Mouse (Mus musculus) frontal cortex, postnatal 10 days (tissue): ENCODE data around the gene Srxn1.
"Not testable (repeated sequence)": the region's sequence is repeated elsewhere in the genome, so short reads cannot be mapped to it uniquely, and the experiment has no call there.

Experiments used
- DNase-seq, 2 experiments: peaks; one replicate each; pipeline ENCODE4 v3.0.0; 2022; ENCODE audit warnings: low spot score in 2 of 2, mixed read lengths in 1 of 2

Gene Srxn1

DNA sequence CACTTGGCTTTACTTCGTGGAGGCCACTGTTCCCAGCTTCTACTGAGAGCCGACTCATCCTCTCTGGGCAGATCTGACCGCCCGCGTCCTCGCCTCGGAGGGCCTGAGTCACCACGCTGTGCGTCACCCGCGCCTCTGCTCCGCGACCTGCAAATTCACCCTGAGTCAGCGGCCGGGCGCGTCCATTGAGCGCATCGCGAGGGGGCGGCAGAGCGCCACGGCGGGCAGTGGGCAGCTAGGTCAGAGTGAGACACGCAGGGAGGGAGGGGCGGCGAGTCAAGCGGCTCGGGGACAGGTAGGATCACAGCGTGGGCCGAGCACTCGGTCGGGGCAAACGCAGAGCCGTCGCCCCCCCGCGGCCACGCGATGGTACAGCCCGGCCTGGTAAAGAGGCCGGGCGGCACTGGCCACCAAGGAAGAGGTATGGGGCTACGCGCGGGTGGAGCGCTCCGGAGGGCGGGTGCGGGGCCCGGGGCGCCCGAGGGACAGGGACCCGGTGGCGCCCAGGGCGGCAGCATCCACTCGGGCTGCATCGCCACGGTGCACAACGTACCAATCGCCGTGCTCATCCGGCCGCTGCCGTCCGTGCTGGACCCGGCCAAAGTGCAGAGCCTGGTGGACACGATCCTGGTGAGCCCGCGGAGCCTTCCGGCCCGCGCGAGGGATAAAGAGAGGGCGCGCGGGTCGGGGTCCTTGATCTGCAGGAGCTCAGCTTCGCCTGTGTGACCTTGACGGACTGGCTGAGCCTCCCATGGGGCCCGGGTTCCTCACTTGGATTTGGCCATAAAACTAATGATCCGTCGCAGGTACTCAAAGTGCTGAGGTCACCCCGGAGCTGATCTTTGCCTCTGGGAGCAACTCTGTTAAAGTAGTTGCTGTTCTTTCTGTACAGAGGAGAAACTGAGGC, at the start of gene Srxn1:
Gene Srxn1, plus strand, starts transcription at position 199 of the 907 bp plus-strand sequence.
- peak; percentile 68 to 77 for DNase-seq

- DNase-seq: no peak
Observed at GRCm38 (mm10) chr2:152056368-152057251, 48.7 kb upstream of the Srxn1 start.

GRCm38 (mm10) chr2:152057252-152057563, 48.1 kb upstream of the Srxn1 start:
- DNase-seq: no peak

DNA sequence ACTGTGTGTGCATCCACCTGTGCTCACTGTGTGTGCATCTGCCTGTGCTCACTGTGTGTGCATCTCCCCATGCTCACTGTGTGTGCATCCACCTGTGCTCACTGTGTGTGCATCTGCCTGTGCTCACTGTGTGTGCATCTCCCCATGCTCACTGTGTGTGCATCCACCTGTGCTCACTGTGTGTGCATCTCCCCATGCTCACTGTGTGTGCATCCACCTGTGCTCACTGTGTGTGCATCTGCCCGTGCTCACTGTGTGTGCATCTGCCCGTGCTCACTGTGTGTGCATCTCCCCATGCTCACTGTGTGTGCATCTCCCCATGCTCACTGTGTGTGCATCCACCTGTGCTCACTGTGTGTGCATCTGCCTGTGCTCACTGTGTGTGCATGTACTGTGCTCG, 42.5 kb upstream of the Srxn1 start:
- DNase-seq: not testable (repeated sequence)

- DNase-seq: no peak
Observed at GRCm38 (mm10) chr2:152068660-152069433, 36.5 kb upstream of the Srxn1 start.

DNA sequence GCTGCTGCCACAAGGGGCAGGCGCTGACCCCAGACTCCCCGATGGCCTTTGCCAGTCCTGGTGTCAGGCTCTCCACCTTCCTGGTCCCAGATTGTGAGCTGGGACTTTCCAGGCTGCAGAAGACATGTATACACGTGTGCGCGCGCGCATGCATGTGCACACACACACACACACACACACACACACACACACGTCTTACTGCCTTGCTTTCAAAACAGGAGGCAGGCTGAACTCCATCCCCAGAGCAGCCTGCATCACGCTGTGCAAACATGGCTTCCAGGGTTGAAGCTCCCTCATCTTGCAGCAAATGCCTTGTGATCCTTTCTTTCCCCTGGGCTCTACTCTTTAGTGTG, 35.9 kb upstream of the Srxn1 start:
- no peak for DNase-seq

- no peak for DNase-seq
Observed at GRCm38 (mm10) chr2:152069941-152070340, 35.4 kb upstream of the Srxn1 start.

- DNase-seq: no peak
Observed at GRCm38 (mm10) chr2:152074521-152074920, 30.8 kb upstream of the Srxn1 start.

GRCm38 (mm10) chr2:152075294-152075889, 29.9 kb upstream of the Srxn1 start:
- no peak for DNase-seq

- no peak for DNase-seq
Observed at GRCm38 (mm10) chr2:152077337-152077736, 28.0 kb upstream of the Srxn1 start.

- no peak for DNase-seq
Observed at GRCm38 (mm10) chr2:152080685-152081541, 24.4 kb upstream of the Srxn1 start, which contains the start of gene Scrt2. TSS of gene Scrt2 (plus strand) at chr2:152081529.

GRCm38 (mm10) chr2:152081641-152082448, 23.5 kb upstream of the Srxn1 start:
- DNase-seq: peak in 1 of 2 experiments; percentile 74

DNA sequence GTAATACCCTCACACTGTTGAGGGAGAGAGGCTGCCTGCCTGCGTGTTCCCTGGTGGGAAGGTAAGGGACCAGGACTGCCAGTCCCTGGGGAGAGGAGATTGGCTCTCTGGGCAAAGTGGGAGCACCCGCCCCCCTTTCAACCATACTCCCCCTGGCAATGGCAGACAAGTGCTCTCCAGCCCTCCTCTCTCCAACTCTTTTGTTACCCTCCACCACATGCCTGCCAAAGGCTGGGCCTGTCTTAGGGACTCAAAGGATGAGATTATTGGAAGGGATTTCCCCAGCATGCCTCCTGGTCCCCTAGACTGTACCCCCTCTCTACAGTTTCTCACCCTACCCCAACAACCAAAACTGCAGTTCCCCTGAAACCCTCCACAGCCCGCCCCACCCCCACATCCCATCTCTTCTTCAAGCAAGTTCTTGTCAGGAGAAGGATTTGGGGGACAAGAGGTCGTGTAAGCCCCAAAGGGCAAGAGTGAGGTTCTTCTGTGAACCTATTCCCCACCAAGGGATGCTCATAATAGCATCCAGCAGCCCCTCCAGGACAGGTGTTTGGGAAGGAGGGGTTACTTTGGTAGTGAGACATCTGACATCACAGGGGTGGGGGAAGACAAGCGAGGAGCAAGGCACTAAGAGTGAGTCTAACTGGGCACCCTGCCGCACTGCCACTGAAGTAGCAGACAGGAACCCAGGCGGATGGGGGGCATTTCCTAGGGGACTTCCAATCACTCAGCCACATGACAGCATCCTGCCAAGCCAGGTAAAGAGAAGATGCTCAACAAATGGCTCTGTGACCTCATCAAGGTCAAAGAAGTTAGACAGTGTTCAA, 22.6 kb upstream of the Srxn1 start:
- DNase-seq: no peak

DNA sequence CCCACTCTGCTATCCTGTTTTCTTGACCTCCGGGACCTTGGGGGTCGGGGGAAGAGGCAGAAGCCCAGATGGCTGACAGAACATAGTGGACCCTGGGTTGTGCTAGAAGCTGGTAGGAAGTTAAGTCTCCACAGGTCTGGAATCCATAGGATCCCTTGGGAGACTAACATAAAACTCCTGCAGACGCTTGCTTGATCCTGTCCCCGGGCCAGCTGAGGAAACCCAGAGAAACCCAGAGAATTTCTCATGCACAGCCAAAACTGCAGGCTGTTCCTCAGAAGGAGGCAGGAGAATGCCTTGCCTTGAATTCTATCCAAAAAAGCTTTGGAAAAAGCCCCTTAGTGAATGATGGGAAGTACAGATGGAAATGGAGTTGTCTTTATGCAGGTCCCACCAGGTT, 21.9 kb upstream of the Srxn1 start:
- no peak for DNase-seq

DNA sequence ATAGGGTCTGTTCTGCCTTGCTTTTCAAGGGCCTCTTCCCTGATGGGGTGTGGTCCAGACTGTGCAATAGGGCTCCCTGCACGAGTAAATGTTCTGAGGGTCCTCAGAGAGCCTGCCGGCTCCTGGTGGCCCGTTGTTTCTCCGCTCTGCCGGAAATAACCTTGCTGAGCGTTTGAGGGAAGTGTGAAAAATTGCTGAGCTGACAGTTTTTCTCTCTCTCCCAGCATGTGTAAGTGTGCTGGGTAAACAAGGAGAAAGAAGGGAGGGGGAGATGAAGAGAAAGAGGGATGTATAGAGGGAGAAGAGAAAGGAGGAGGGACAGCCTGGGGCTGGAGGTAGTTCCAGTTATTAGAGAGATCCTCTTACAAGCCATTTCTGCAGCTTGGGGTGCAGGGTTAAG, 21.0 kb upstream of the Srxn1 start:
- no peak for DNase-seq

DNA sequence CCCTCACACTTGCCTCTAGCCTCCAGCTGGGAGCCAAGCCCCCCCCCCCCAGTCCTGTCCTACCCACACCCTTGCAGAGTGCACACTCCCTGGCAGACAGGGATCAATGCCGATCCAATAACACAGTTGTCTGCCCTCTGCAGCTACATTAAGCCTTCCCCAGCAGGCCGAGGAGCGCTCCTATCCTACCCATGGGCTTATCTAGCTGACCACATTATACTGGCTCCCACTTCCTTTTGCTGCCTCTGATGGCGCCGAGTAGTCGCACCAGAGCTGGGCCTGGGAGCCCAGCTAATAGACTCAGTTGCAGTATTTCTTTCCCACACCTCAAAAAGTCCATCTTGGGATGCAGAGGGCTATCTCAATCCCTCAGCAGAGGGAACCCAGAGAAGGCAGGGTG, 19.9 kb upstream of the Srxn1 start:
- no peak for DNase-seq

- no peak for DNase-seq
Observed at GRCm38 (mm10) chr2:152086451-152086850, 18.9 kb upstream of the Srxn1 start.

DNA sequence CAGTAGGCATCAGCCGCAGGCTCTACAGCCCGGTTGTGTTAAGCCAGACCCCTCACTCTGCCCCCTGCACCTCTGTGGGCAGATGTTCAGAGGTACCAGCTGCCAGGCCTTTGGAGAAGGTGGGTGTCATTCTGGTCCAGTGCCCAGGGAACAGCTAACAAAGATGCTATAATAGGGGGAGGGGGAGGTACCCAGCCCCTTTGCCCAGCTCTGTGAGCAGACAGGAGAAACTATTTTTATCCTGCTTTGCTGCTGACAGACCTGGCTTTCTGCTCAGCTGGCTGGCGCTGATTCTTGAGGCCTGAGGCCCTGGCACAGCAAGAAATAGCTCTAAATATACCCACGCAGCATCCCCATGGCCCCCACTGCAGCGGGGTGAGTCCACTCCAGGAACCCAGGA, 18.2 kb upstream of the Srxn1 start:
- no peak for DNase-seq

DNA sequence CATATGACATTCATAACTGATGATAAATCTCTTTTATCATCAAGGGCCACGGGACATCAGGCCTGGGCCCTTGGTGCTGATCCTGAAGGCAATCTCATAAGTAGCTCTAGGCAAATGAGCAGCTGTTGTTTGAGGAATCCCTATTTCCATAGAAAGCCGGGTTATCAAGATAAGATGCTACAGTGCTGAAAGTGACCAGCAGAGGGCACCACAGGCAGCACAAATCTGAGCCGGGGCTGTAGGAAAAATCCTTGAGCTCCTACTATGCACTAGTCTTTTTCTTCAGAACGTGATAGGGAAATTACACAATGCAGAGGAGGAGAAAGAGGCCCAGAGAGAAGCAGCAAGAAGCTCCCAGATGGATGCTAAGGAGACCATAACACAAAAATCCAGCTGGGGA, 16.2 kb upstream of the Srxn1 start:
- peak in 1 of 2 experiments; percentile 60 for DNase-seq
